In the genomic region with DNA sequence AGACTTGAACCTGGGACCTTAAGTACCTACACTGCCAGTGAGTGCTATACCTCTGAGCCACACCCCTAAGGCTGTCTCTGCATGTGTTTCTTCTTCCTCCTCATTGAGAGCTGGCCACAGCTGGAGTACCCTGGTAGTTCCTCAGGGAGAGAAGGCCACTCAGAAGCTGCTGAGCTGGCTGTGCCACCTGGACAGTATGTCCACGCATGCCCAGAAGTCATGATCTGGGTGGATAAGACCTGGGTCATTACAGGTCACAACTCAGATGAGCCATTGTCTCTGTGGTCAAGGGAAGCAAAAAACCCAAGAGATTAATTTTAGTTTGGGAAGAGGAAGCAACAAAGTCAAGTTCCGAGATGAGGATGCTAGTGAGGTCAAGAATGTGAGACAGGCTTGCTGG, we compare ENCODE assay signal across 26 mouse cellular contexts. TPM values are rescaled to one million over a fixed set of nuclear protein-coding genes. Genes with fewer than 3 reads are reported as not detected.
A peak's percentile ranks its signal among the peaks of the same experiment; 100 is the strongest.
DNase-seq lines count a peak whose midpoint lies in the region; ATAC-seq and TF ChIP-seq lines count a peak whose summit lies in the region.
"Had no signal": no experiment of that assay in that cellular context is flagged by ENCODE, and none has a peak within 500 bp of the region (broad histone marks: within the 10 kb centered on the region; RNA-seq: fewer than 3 reads in every experiment).

No protein-coding gene starts in this region.

- no peak for TF ChIP-seq EP300 in CH12.LX (IDR thresholded peaks at IDR 0.05; ENCODE audit: low read length)

- H3K9me3 ChIP-seq in liver, embryonic 12.5 days (replicated peaks): no peaks in the 10 kb centered on the region
- no peaks in the 10 kb centered on the region for H3K9me3 ChIP-seq in CH12.LX (replicated peaks; ENCODE audit: low read length)
- H3K9me3 ChIP-seq: embryonic facial prominence, embryonic 13.5 days; embryonic facial prominence, embryonic 15.5 days; forebrain, embryonic 10.5 days; forebrain, embryonic 12.5 days had no signal

- dilution Hi-C loops in CH12.LX (cut with MboI; ENCODE audit: extremely low pct_ligation_motif_present, extremely low pct_unique_long_range_greater_than_20kb, low sequenced_read_pairs): no loop called here

- TF ChIP-seq POLR2A in liver, adult 2 months (IDR thresholded peaks at IDR 0.05; ENCODE audit: extremely low read depth, insufficient read depth, low read length): no peak
- TF ChIP-seq POLR2A in testis, adult 2 months (IDR thresholded peaks at IDR 0.05; ENCODE audit: control insufficient read depth, low read depth, low read length): no peak
- no peak for TF ChIP-seq POLR2A in CH12.LX (IDR thresholded peaks at IDR 0.05; ENCODE audit: low read depth, low read length)

- H3K9ac ChIP-seq in liver, adult 2 months (ENCODE audit: low read depth, low read length): no peak overlapping the region
- H3K9ac ChIP-seq in liver, embryonic 12.5 days: no peak overlapping the region
- no peak overlapping the region for H3K9ac ChIP-seq in CH12.LX (ENCODE audit: insufficient read depth, low read depth)
- H3K9ac ChIP-seq: embryonic facial prominence, embryonic 13.5 days; embryonic facial prominence, embryonic 15.5 days; forebrain, embryonic 12.5 days had no signal

- H3K4me1 ChIP-seq in liver, adult 2 months (ENCODE audit: control insufficient read depth, insufficient read depth, low read length): no peaks in the 10 kb centered on the region
- no peaks in the 10 kb centered on the region for H3K4me1 ChIP-seq in liver, embryonic 12.5 days
- H3K4me1 ChIP-seq in testis, adult 2 months (ENCODE audit: control insufficient read depth, insufficient read depth, low read length): peaks cover 7% of the 10 kb centered on the region
- peaks cover 16 to 60% of the 10 kb centered on the region in 2 experiments for H3K4me1 ChIP-seq in CH12.LX (ENCODE audit: control insufficient read depth in 1 of 2, insufficient read depth in 2 of 2)
- H3K4me1 ChIP-seq: embryonic facial prominence, embryonic 13.5 days; embryonic facial prominence, embryonic 15.5 days; forebrain, embryonic 10.5 days; forebrain, embryonic 12.5 days had no signal

- ATAC-seq in liver, embryonic 12.5 days: no peak
- ATAC-seq in megakaryocyte-erythroid progenitor cell, adult 5-6 weeks (replicated peaks; ENCODE audit: low FRiP score, low TSS enrichment, poor library complexity, severe bottlenecking): no peak
- ATAC-seq: CD4-positive, CD25-positive, alpha-beta regulatory T cell, adult 4 months; forebrain, embryonic 14.5 days; forebrain, embryonic 16.5 days had no signal

- H3K79me2 ChIP-seq in liver, adult 2 months (ENCODE audit: control insufficient read depth, insufficient read depth, low read length): no peaks in the 10 kb centered on the region
- no peaks in the 10 kb centered on the region; the same call in 1 of the 2 replicates for H3K79me2 ChIP-seq in CH12.LX (replicated peaks; ENCODE audit: control insufficient read depth, extremely low read depth, insufficient read depth, poor library complexity, severe bottlenecking)

- H3K27ac ChIP-seq in liver, adult 2 months (replicated peaks; ENCODE audit: insufficient read depth, low read depth, low read length): no peak overlapping the region
- H3K27ac ChIP-seq in liver, embryonic 12.5 days: no peak overlapping the region
- H3K27ac ChIP-seq in testis, adult 2 months (ENCODE audit: control insufficient read depth, insufficient read depth, low read depth, low read length): no peak overlapping the region
- no peak overlapping the region for H3K27ac ChIP-seq in CH12.LX (ENCODE audit: insufficient read depth, low read depth)
- H3K27ac ChIP-seq: embryonic facial prominence, embryonic 13.5 days; embryonic facial prominence, embryonic 15.5 days; forebrain, embryonic 10.5 days; forebrain, embryonic 12.5 days had no signal

- H3K4me2 ChIP-seq in liver, embryonic 12.5 days: no peak overlapping the region
- H3K4me2 ChIP-seq in CH12.LX (ENCODE audit: insufficient read depth, low read depth, poor library complexity, severe bottlenecking): no peak overlapping the region
- H3K4me2 ChIP-seq: embryonic facial prominence, embryonic 13.5 days; embryonic facial prominence, embryonic 15.5 days; forebrain, embryonic 12.5 days had no signal

- no peak for TF ChIP-seq RAD21 in CH12.LX (IDR thresholded peaks at IDR 0.05; ENCODE audit: low read depth, low read length)

- H3K4me3 ChIP-seq in liver, adult 2 months (ENCODE audit: insufficient read depth, low read depth, low read length): no peak overlapping the region
- no peak overlapping the region for H3K4me3 ChIP-seq in liver, embryonic 12.5 days
- H3K4me3 ChIP-seq in testis, adult 2 months (ENCODE audit: control insufficient read depth, low read depth, low read length): peak overlapping the region; percentile 75
- H3K4me3 ChIP-seq in CH12.LX (replicated peaks in 1 of 3; ENCODE audit: low read depth in 2 of 3, low read length in 2 of 3, poor library complexity in 1 of 3): no peak overlapping the region
- H3K4me3 ChIP-seq: embryonic facial prominence, embryonic 13.5 days; embryonic facial prominence, embryonic 15.5 days; erythroblast, embryonic 14.5 days; forebrain, embryonic 10.5 days; forebrain, embryonic 12.5 days had no signal

- 81% methylated on average over 2 of the region's 2 CpGs for WGBS in liver, adult 2 months
- 65% methylated on average over 2 of the region's 2 CpGs for WGBS in liver, embryonic 12.5 days (ENCODE audit: insufficient replicate concordance)

- H3K36me3 ChIP-seq in liver, adult 2 months (ENCODE audit: control insufficient read depth, insufficient read depth, low read length): no peaks in the 10 kb centered on the region
- H3K36me3 ChIP-seq in liver, embryonic 12.5 days: no peaks in the 10 kb centered on the region
- H3K36me3 ChIP-seq in testis, adult 2 months (ENCODE audit: control insufficient read depth, insufficient read depth, low read length): no peaks in the 10 kb centered on the region
- peaks cover 20 to 66% of the 10 kb centered on the region in 2 experiments for H3K36me3 ChIP-seq in CH12.LX (replicated peaks in 1 of 2; ENCODE audit: control insufficient read depth in 1 of 2, insufficient read depth in 1 of 2, low read length in 1 of 2)
- H3K36me3 ChIP-seq: embryonic facial prominence, embryonic 13.5 days; embryonic facial prominence, embryonic 15.5 days; forebrain, embryonic 10.5 days; forebrain, embryonic 12.5 days had no signal

- TF ChIP-seq CTCF in liver, adult 2 months (IDR thresholded peaks at IDR 0.05; ENCODE audit: low read depth, low read length): no peak
- no peak for TF ChIP-seq CTCF in testis, adult 2 months (IDR thresholded peaks at IDR 0.05; ENCODE audit: control insufficient read depth, insufficient read depth, insufficient replicate concordance, low read depth, low read length)
- TF ChIP-seq CTCF in CH12.LX (conservative IDR thresholded peaks at IDR 0.05 in 1 of 2, IDR thresholded peaks at IDR 0.05 in 1 of 2; ENCODE audit: low read depth in 2 of 2, low read length in 2 of 2): no peak

- DNase-seq in liver, adult 2 months (ENCODE audit: extremely low read depth, low read depth, low spot score): peak; percentile 43
- DNase-seq in testis, postnatal 14 days (ENCODE audit: low spot score): no peak
- DNase-seq in CH12.LX (ENCODE audit: extremely low read depth): no peak
- no peak for DNase-seq in thymus, postnatal 10 days (ENCODE audit: low spot score in 2 of 2)
- DNase-seq: adrenal gland, adult 2 months; adrenal gland, postnatal 10 days; adrenal gland, postnatal 25 days; B cell, adult 2 months; cerebellum, adult 11 months; cerebellum, adult 18-20 months; cerebellum, adult 8-10 months; cerebellum, adult 9-11 months; cerebellum, postnatal 14 days; cerebellum, postnatal 36 days; embryo, embryonic 11 days had no signal

- no peaks in the 10 kb centered on the region for H3K27me3 ChIP-seq in liver, adult 2 months (ENCODE audit: control insufficient read depth, insufficient read depth, low read length)
- H3K27me3 ChIP-seq in liver, embryonic 12.5 days (replicated peaks): no peaks in the 10 kb centered on the region
- H3K27me3 ChIP-seq in testis, adult 2 months (ENCODE audit: control insufficient read depth, insufficient read depth, low read length): no peaks in the 10 kb centered on the region
- H3K27me3 ChIP-seq in CH12.LX (replicated peaks): no peaks in the 10 kb centered on the region
- H3K27me3 ChIP-seq: embryonic facial prominence, embryonic 13.5 days; embryonic facial prominence, embryonic 15.5 days; forebrain, embryonic 12.5 days had no signal

- in situ Hi-C loops in CH12.LX (cut with MboI; ENCODE audit: low pct_ligation_motif_present, low pct_unique_long_range_greater_than_20kb, low sequenced_read_pairs): no loop called here

TF ChIP-seq in CH12.LX, 34 proteins besides CTCF, POLR2A, EP300 and RAD21:
- no peak for TF ChIP-seq ZKSCAN1 (IDR thresholded peaks at IDR 0.05; ENCODE audit: borderline replicate concordance, low read depth, low read length)
- 0 out of 2 replicates have a peak, but pooled peaks have one; percentile 17 for TF ChIP-seq ETS1 (conservative IDR thresholded peaks at IDR 0.05; ENCODE audit: low read depth, low read length)
- TF ChIP-seq NRF1 (IDR thresholded peaks at IDR 0.05; ENCODE audit: low read depth, low read length): peak; percentile 24; the same call in 1 of the 2 replicates
- TF ChIP-seq BHLHE40 (IDR thresholded peaks at IDR 0.05; ENCODE audit: low read depth, low read length): 0 out of 2 replicates have a peak, but pooled peaks have one; percentile 8
TF ChIP-seq in CH12.LX: peak in this region for 3.

RNA-seq across cellular contexts. Expression of gene Kif3c, which starts 20.8 kb away (rescaled TPM):
- total RNA-seq in liver, adult 2 months (2014; rRNA removed): 0.55 and 1.0 TPM in 2 replicates
- 0.68 and 0.99 TPM in 2 replicates for polyA plus RNA-seq in liver, adult 2 months (2012; rRNA removed)
- polyA plus RNA-seq in liver, embryonic 12.5 days (2016; fragmentation: Nextera tagmentation; extraction: Ambion mirVana): 1.7 and 1.9 TPM in 2 replicates
- polyA plus RNA-seq in testis, adult 2 months (2012; rRNA removed): 1.0 and 1.1 TPM in 2 replicates
- total RNA-seq in CH12.LX (2012; rRNA removed): 3.6 and 5.5 TPM in 2 replicates
- 2.8 and 3.5 TPM in 2 replicates for total RNA-seq in CH12.LX (2014; rRNA removed)
- polyA plus RNA-seq in CH12.LX (2012; ENCODE audit: insufficient read length, low read depth): 5.7 and 5.9 TPM in 2 replicates
- total RNA-seq in megakaryocyte-erythroid progenitor cell, adult 5-6 weeks (2014; fragmentation: Nextera tagmentation): 1.2 and 2.3 TPM in 2 replicates
- total RNA-seq in megakaryocyte-erythroid progenitor cell, adult 5-6 weeks (2017): 0.33 and 4.3 TPM in 2 replicates

RNA-seq across cellular contexts. Expression of gene Rab10, which starts 34.4 kb away (rescaled TPM):
- total RNA-seq in liver, adult 2 months (2014; rRNA removed): 42.8 and 43.4 TPM in 2 replicates
- polyA plus RNA-seq in liver, adult 2 months (2012; rRNA removed): 18.7 and 21.5 TPM in 2 replicates
- polyA plus RNA-seq in liver, embryonic 12.5 days (2016; fragmentation: Nextera tagmentation; extraction: Ambion mirVana): 79.4 and 80.8 TPM in 2 replicates
- 14.2 and 15.3 TPM in 2 replicates for polyA plus RNA-seq in testis, adult 2 months (2012; rRNA removed)
- total RNA-seq in CH12.LX (2012; rRNA removed) (60.1 and 68.2 TPM in 2 replicates), CH12.LX (2014; rRNA removed) (91.8 and 109 TPM in 2 replicates)
- polyA plus RNA-seq in CH12.LX (2012; ENCODE audit: insufficient read length, low read depth): 108 and 111 TPM in 2 replicates
- total RNA-seq in megakaryocyte-erythroid progenitor cell, adult 5-6 weeks (2014; fragmentation: Nextera tagmentation): 71.0 and 79.4 TPM in 2 replicates
- 114 and 151 TPM in 2 replicates for total RNA-seq in megakaryocyte-erythroid progenitor cell, adult 5-6 weeks (2017)
